Mouse (Mus musculus) telencephalon, adult 2 months (tissue): ENCODE measurements around the gene 2010111I01Rik.
A peak's percentile ranks its signal among the peaks of the same experiment; 100 is the strongest.
"Not testable (repeated sequence)": the region's sequence is repeated elsewhere in the genome, so short reads cannot be mapped to it uniquely, and the experiment has no call there.

ENCODE experiments used
- DNase-seq: peaks from one replicate; pipeline ENCODE4 v3.0.0-alpha.2; 2011; ENCODE audit warnings: low read depth, low spot score

The 2010111I01Rik gene

GRCm38 (mm10) chr13:63342781-63343180 lies 378.1 kb downstream of the 2010111I01Rik start:
- no peak for DNase-seq

- DNase-seq: no peak
Measured at GRCm38 (mm10) chr13:63344481-63344880, 379.8 kb downstream of the 2010111I01Rik start.

- DNase-seq: no peak
Measured at GRCm38 (mm10) chr13:63345476-63346225, 381.0 kb downstream of the 2010111I01Rik start.

GRCm38 (mm10) chr13:63347639-63348038 lies 382.9 kb downstream of the 2010111I01Rik start:
- no peak for DNase-seq

GRCm38 (mm10) chr13:63350076-63350475 lies 385.4 kb downstream of the 2010111I01Rik start:
- DNase-seq: no peak

- not testable (repeated sequence) for DNase-seq
Measured at GRCm38 (mm10) chr13:63353312-63353711, 388.6 kb downstream of the 2010111I01Rik start.

GRCm38 (mm10) chr13:63356101-63356500 lies 391.4 kb downstream of the 2010111I01Rik start:
- DNase-seq: no peak

GRCm38 (mm10) chr13:63356558-63356957 lies 391.9 kb downstream of the 2010111I01Rik start:
- peak; percentile 46 for DNase-seq

GRCm38 (mm10) chr13:63359393-63359792 lies 394.7 kb downstream of the 2010111I01Rik start:
- no peak for DNase-seq

- no peak for DNase-seq
Measured at GRCm38 (mm10) chr13:63360111-63360885, 395.6 kb downstream of the 2010111I01Rik start.

- no peak for DNase-seq
Measured at GRCm38 (mm10) chr13:63361755-63362154, 397.1 kb downstream of the 2010111I01Rik start.

GRCm38 (mm10) chr13:63373460-63374166 lies 408.9 kb downstream of the 2010111I01Rik start:
- no peak for DNase-seq
